Mouse (Mus musculus): ENCODE data around the gene Cytip. TPM values are rescaled to one million over a fixed set of nuclear protein-coding genes. Genes with fewer than 3 reads are reported as not detected.

The Cytip gene
- polyA plus RNA-seq, 2 experiments: 1.4 to 2.7 TPM

GRCm38 (mm10) chr2:58155271-58156107 lies 39.8 kb downstream of the Cytip start:
- Histone ChIP-seq H3K27ac (no peak overlapping the region), H3K9me3 (ENCODE audit: control insufficient read depth, low read length) (no peaks in the 10 kb centered on the region), H3K27me3 (ENCODE audit: control insufficient read depth, insufficient read depth, low read length) (no peaks in the 10 kb centered on the region), H3K4me1 (replicated peaks; ENCODE audit: control insufficient read depth in 2 of 2, insufficient read depth in 2 of 2, low read length in 1 of 2) (peaks cover 0 to 11% of the 10 kb centered on the region in 2 experiments; a peak in 2 of 4 replicates), H3K4me2 (ENCODE audit: low read depth) (peak overlapping the region; percentile 63), H3K36me3 (replicated peaks; ENCODE audit: control insufficient read depth, insufficient read depth, low read depth) (no peaks in the 10 kb centered on the region), H3K9ac (replicated peaks) (no peak overlapping the region), H3K4me3 (ENCODE audit: insufficient read depth in 1 of 2, low read depth in 2 of 2, low read length in 2 of 2) (peak overlapping the region; percentile 32 to 40)
- 20% methylated on average over 7 of the region's 7 CpGs for whole genome bisulfite sequencing (ENCODE audit: insufficient replicate concordance)
- no peak for DNase-seq (ENCODE audit: low read depth in 3 of 3, low spot score in 3 of 3)
- peak; percentile 74 for ATAC-seq (ENCODE audit: insufficient read depth)
- TF ChIP-seq CTCF (IDR thresholded peaks at IDR 0.05; ENCODE audit: low read depth) (no peak), EP300 (IDR thresholded peaks at IDR 0.05; ENCODE audit: low read depth) (no peak)

- Histone ChIP-seq H3K4me1 (replicated peaks; ENCODE audit: control insufficient read depth in 2 of 2, insufficient read depth in 2 of 2, low read length in 1 of 2) (peaks cover 0 to 5% of the 10 kb centered on the region in 2 experiments; a peak in 2 of 4 replicates), H3K9ac (replicated peaks) (no peak overlapping the region), H3K4me3 (ENCODE audit: insufficient read depth in 1 of 2, low read depth in 2 of 2, low read length in 2 of 2) (no peak overlapping the region), H3K4me2 (ENCODE audit: low read depth) (no peak overlapping the region), H3K27ac (no peak overlapping the region), H3K27me3 (ENCODE audit: control insufficient read depth, insufficient read depth, low read length) (no peaks in the 10 kb centered on the region), H3K9me3 (ENCODE audit: control insufficient read depth, low read length) (no peaks in the 10 kb centered on the region), H3K36me3 (replicated peaks; ENCODE audit: control insufficient read depth, insufficient read depth, low read depth) (no peaks in the 10 kb centered on the region)
- no peak for TF ChIP-seq EP300 (IDR thresholded peaks at IDR 0.05; ENCODE audit: low read depth)
- no peak for TF ChIP-seq CTCF (IDR thresholded peaks at IDR 0.05; ENCODE audit: low read depth)
- 46% methylated on average over 1 of the region's 1 CpGs for WGBS (ENCODE audit: insufficient replicate concordance)
- DNase-seq (ENCODE audit: low read depth in 3 of 3, low spot score in 3 of 3): no peak
- ATAC-seq (ENCODE audit: insufficient read depth): no peak
Measured at GRCm38 (mm10) chr2:58154555-58154954, 40.8 kb downstream of the Cytip start.

- Histone ChIP-seq H3K4me1 (replicated peaks; ENCODE audit: control insufficient read depth in 2 of 2, insufficient read depth in 2 of 2, low read length in 1 of 2) (peaks cover 0 to 5% of the 10 kb centered on the region in 2 experiments; a peak in 2 of 4 replicates), H3K4me3 (ENCODE audit: insufficient read depth in 1 of 2, low read depth in 2 of 2, low read length in 2 of 2) (no peak overlapping the region), H3K4me2 (ENCODE audit: low read depth) (no peak overlapping the region), H3K27ac (no peak overlapping the region), H3K27me3 (ENCODE audit: control insufficient read depth, insufficient read depth, low read length) (no peaks in the 10 kb centered on the region), H3K36me3 (replicated peaks; ENCODE audit: control insufficient read depth, insufficient read depth, low read depth) (no peaks in the 10 kb centered on the region), H3K9ac (replicated peaks) (no peak overlapping the region), H3K9me3 (ENCODE audit: control insufficient read depth, low read length) (no peaks in the 10 kb centered on the region)
- no peak for DNase-seq (ENCODE audit: low read depth in 3 of 3, low spot score in 3 of 3)
- WGBS (ENCODE audit: insufficient replicate concordance): 34% methylated on average over 7 of the region's 7 CpGs
- no peak for ATAC-seq (ENCODE audit: insufficient read depth)
- TF ChIP-seq CTCF (IDR thresholded peaks at IDR 0.05; ENCODE audit: low read depth): no peak
- no peak for TF ChIP-seq EP300 (IDR thresholded peaks at IDR 0.05; ENCODE audit: low read depth)
Measured at GRCm38 (mm10) chr2:58153742-58154141, 41.6 kb downstream of the Cytip start.

- WGBS (ENCODE audit: insufficient replicate concordance): 52% methylated on average over 7 of the region's 7 CpGs
- no peak for DNase-seq (ENCODE audit: low read depth in 3 of 3, low spot score in 3 of 3)
Measured at GRCm38 (mm10) chr2:58149983-58150405, 45.3 kb downstream of the Cytip start.

GRCm38 (mm10) chr2:58146572-58146971 lies 48.8 kb downstream of the Cytip start:
- no peaks in the 10 kb centered on the region for H3K27me3 ChIP-seq (ENCODE audit: control insufficient read depth, insufficient read depth, low read length)
- no peak overlapping the region for H3K27ac ChIP-seq
- H3K4me2 ChIP-seq (ENCODE audit: low read depth): no peak overlapping the region
- H3K9ac ChIP-seq (replicated peaks): no peak overlapping the region
- WGBS (ENCODE audit: insufficient replicate concordance): 69% methylated on average over 5 of the region's 5 CpGs
- no peaks in the 10 kb centered on the region for H3K4me1 ChIP-seq (replicated peaks; ENCODE audit: control insufficient read depth in 2 of 2, insufficient read depth in 2 of 2, low read length in 1 of 2)
- no peak overlapping the region for H3K4me3 ChIP-seq (ENCODE audit: insufficient read depth in 1 of 2, low read depth in 2 of 2, low read length in 2 of 2)
- ATAC-seq (ENCODE audit: insufficient read depth): no peak
- no peaks in the 10 kb centered on the region for H3K9me3 ChIP-seq (ENCODE audit: control insufficient read depth, low read length)
- DNase-seq (ENCODE audit: low read depth in 3 of 3, low spot score in 3 of 3): no peak
- TF ChIP-seq EP300 (IDR thresholded peaks at IDR 0.05; ENCODE audit: low read depth) (no peak), CTCF (IDR thresholded peaks at IDR 0.05; ENCODE audit: low read depth) (no peak)
- no peaks in the 10 kb centered on the region for H3K36me3 ChIP-seq (replicated peaks; ENCODE audit: control insufficient read depth, insufficient read depth, low read depth)

More at GRCm38 (mm10) chr2:58149983-58150405, 45.3 kb downstream of the Cytip start:
- no peaks in the 10 kb centered on the region for H3K36me3 ChIP-seq (replicated peaks; ENCODE audit: control insufficient read depth, insufficient read depth, low read depth)
- no peak overlapping the region for H3K4me2 ChIP-seq (ENCODE audit: low read depth)
- ATAC-seq (ENCODE audit: insufficient read depth): no peak
- no peaks in the 10 kb centered on the region for H3K27me3 ChIP-seq (ENCODE audit: control insufficient read depth, insufficient read depth, low read length)
- no peaks in the 10 kb centered on the region for H3K9me3 ChIP-seq (ENCODE audit: control insufficient read depth, low read length)
- no peak overlapping the region for H3K4me3 ChIP-seq (ENCODE audit: insufficient read depth in 1 of 2, low read depth in 2 of 2, low read length in 2 of 2)
- no peak overlapping the region for H3K27ac ChIP-seq
- H3K4me1 ChIP-seq (replicated peaks; ENCODE audit: control insufficient read depth in 2 of 2, insufficient read depth in 2 of 2, low read length in 1 of 2): no peaks in the 10 kb centered on the region; a peak in 1 of 4 replicates
- TF ChIP-seq CTCF (IDR thresholded peaks at IDR 0.05; ENCODE audit: low read depth) (no peak), EP300 (IDR thresholded peaks at IDR 0.05; ENCODE audit: low read depth) (no peak)
- no peak overlapping the region for H3K9ac ChIP-seq (replicated peaks)

Measured in liver, embryonic 14.5 days (tissue).